Mouse (Mus musculus) left cerebral cortex, adult 18-20 months (tissue): Measurements from ENCODE around the gene Slc16a4. TPM values are rescaled to one million over a fixed set of nuclear protein-coding genes. Genes with fewer than 3 reads are reported as not detected.

Source experiments
- DNase-seq, 2 experiments: peaks; one replicate each; pipeline ENCODE4 v3.0.0; 2021 to 2022; ENCODE audit warnings: low spot score in 2 of 2, mixed read lengths in 1 of 2
- total RNA-seq, 2 experiments: library from RNA; stranded (reverse); gene quantifications; 2 replicates each; pipeline ENCODE4 v1.2.3; 2021

Slc16a4 gene
- total RNA-seq, 2 experiments from 2014 or later, result 0.77 to 0.82 TPM

DNA sequence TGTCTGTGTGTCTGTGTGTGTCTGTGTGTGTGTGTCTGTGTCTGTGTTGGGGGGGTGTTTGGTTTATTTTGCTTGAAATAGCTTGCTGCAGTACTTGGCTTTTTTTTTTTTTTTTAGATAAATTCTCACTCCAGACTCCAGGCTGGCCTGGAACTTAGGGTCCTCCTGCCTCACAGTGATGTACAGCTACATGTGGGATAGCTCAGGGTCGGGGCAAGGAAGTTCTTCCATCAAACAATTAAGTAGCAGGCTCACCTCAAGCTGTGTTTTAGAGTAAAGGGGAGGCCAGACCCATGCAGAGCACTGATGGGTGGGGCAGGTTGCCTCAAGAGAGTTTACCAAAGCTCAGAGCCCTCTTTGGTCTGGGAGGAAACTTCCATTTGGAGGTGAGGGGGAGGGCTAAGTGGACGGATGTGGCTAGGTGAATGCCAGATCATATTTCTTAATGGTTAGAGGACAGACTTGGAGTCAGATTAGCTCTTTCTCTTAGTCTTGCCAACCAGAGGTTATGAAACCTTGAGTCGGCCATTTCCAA lies 66.7 kb downstream of the Slc16a4 start:
- no peak for DNase-seq

DNA sequence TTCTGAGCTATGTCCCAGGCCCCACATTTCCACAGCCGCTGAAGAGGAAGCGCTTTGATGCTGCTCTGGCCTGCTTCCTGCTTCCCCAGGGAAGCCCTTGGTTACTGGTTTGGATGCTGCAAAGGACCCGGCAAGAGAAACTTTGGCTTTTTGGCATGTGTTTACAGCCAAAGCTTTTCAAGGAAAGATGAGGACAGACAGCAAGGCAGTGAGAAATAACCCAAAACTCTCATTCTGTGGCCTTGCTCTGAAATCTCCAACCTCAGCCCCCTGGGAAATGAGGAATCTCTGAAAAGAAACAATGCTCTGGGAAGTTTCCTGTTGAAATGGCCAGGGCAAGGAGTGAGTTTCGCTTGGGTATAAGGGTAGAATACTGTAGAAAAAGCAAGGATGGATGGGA lies 69.3 kb downstream of the Slc16a4 start:
- no peak for DNase-seq

Other genes starting within 250 kb of the Slc16a4 start
- 100 to 1,000 TPM; 133 to 160 TPM for gene Kcna2, start 190.1 kb upstream of the Slc16a4 start, total RNA-seq
- not detected for gene Kcna10, start 108.2 kb upstream of the Slc16a4 start, total RNA-seq
- gene Cym, start 69.5 kb upstream of the Slc16a4 start, total RNA-seq, result not detected
- not detected for gene A630076J17Rik, start 60.6 kb upstream of the Slc16a4 start, total RNA-seq
- under 1 TPM in 1 of 2 experiments, not detected in 1; 0.14 TPM for gene Prok1, start 51.5 kb upstream of the Slc16a4 start, total RNA-seq
- 10 to 100 TPM; 63.6 to 70.6 TPM for gene Lamtor5, start 12.4 kb upstream of the Slc16a4 start, total RNA-seq
- gene Rbm15, start 42.4 kb downstream of the Slc16a4 start, total RNA-seq, result 10 to 100 TPM; 25.6 to 27.0 TPM
- gene Kcnc4, start 168.3 kb downstream of the Slc16a4 start, total RNA-seq, result 10 to 100 TPM; 70.5 to 75.2 TPM
- 100 to 1,000 TPM; 388 to 416 TPM for gene Slc6a17, start 226.8 kb downstream of the Slc16a4 start, total RNA-seq